Comparison of ENCODE assay signal across 21 mouse cellular contexts in the genomic region with DNA sequence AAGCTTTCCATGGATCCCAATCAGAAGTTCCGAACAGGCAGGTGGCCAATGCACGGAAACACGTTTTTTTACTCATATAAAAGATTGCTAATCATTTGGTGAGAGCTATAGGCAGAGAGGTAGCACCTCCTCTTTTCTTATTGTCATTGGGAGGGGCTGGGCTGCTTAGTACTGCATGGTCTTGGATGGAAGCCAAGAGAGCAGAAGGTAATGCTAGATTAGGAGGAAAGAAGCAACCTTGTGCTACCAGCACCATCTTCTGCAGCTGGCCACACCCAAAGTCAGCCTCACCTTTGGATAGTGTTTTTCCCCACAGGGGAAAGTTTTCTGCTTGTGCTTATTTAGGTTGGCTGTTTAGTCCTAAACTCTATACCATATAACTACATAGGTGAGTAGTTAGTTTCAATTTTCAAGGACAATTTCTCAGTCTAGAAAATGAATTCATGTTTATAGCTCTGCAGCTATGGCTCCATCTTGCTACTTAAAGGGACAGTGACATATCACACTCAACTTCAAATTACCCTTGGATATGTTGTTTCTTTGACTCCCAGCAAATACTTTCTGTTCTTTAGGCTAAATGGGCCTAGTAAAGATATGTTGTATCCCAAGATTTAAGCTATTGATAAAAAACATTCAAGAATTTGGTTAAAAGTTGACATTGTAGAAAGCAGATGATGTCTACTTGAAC.
DNase-seq lines count a peak whose midpoint lies in the region; ATAC-seq lines count a peak whose summit lies in the region.
"Had no signal": no experiment of that assay in that cellular context is flagged by ENCODE, and none has a peak within 500 bp of the region (broad histone marks: within the 10 kb centered on the region; RNA-seq: fewer than 3 reads in every experiment).

No protein-coding gene starts in this region.

- H3K27me3 ChIP-seq in intestine, embryonic 16.5 days (replicated peaks; ENCODE audit: control insufficient read depth, insufficient read depth, low read length), result no peaks in the 10 kb centered on the region
- no peaks in the 10 kb centered on the region for H3K27me3 ChIP-seq in splenic B cell, adult 2 months (ENCODE audit: control insufficient read depth, insufficient read depth, low read length, poor library complexity, severe bottlenecking)
- H3K27me3 ChIP-seq: embryonic facial prominence, embryonic 13.5 days; kidney, embryonic 15.5 days; limb, embryonic 12.5 days had no signal

- DNase-seq in CD4-positive helper T cell, adult 2 months (ENCODE audit: low read depth, low spot score), result peak; percentile 3
- peak; percentile 32 for DNase-seq in MEL-GATA-1-ER (ENCODE audit: extremely low read depth, low read depth)
- peak; percentile 12 for DNase-seq in splenic B cell, adult 2 months (ENCODE audit: low read depth, low spot score)
- DNase-seq in gastrocnemius, postnatal 10 days, result no peak
- DNase-seq in left cerebral cortex, adult 18-20 months (ENCODE audit: low spot score in 2 of 2), result no peak
- DNase-seq in lung, postnatal 10 days, result no peak
- DNase-seq: adrenal gland, postnatal 36 days; cerebellum, adult 9-11 months; kidney, postnatal 4 days; lung, embryonic 14.5 days; lung, postnatal 4 days; retina, postnatal 1 day; right cerebral cortex, postnatal 4 days; thymus, postnatal 14 days had no signal

- H3K36me3 ChIP-seq in intestine, embryonic 16.5 days (ENCODE audit: control insufficient read depth, insufficient read depth, low read length), result no peaks in the 10 kb centered on the region
- H3K36me3 ChIP-seq in splenic B cell, adult 2 months (ENCODE audit: control insufficient read depth, insufficient read depth, low read length, poor library complexity, severe bottlenecking), result no peaks in the 10 kb centered on the region
- H3K36me3 ChIP-seq: embryonic facial prominence, embryonic 13.5 days; heart, embryonic 10.5 days; kidney, embryonic 15.5 days; limb, embryonic 12.5 days had no signal

- no peak overlapping the region for H3K4me2 ChIP-seq in intestine, embryonic 16.5 days (ENCODE audit: low read depth, low read length)
- H3K4me2 ChIP-seq: embryonic facial prominence, embryonic 13.5 days; kidney, embryonic 15.5 days; limb, embryonic 12.5 days; lung, embryonic 14.5 days; midbrain, embryonic 11.5 days had no signal

- no peak overlapping the region for H3K4me3 ChIP-seq in intestine, embryonic 16.5 days (ENCODE audit: low read length)
- H3K4me3 ChIP-seq: embryonic facial prominence, embryonic 13.5 days; heart, embryonic 10.5 days; kidney, embryonic 15.5 days; limb, embryonic 12.5 days had no signal

- ATAC-seq in intestine, embryonic 16.5 days, result peak; percentile 78
- ATAC-seq: CD4-positive, CD25-positive, alpha-beta regulatory T cell, adult 4 months had no signal

- H3K9me3 ChIP-seq in intestine, embryonic 16.5 days (ENCODE audit: control insufficient read depth, low read length), result no peaks in the 10 kb centered on the region
- H3K9me3 ChIP-seq: embryonic facial prominence, embryonic 13.5 days; heart, embryonic 10.5 days; kidney, embryonic 15.5 days; limb, embryonic 12.5 days had no signal

- WGBS in intestine, embryonic 16.5 days, result 63% methylated on average over 3 of the region's 3 CpGs

- no peak overlapping the region for H3K9ac ChIP-seq in intestine, embryonic 16.5 days (ENCODE audit: low read depth, low read length)
- H3K9ac ChIP-seq: embryonic facial prominence, embryonic 13.5 days; kidney, embryonic 15.5 days; limb, embryonic 12.5 days; lung, embryonic 14.5 days had no signal

- H3K27ac ChIP-seq in intestine, embryonic 16.5 days (ENCODE audit: low read length), result no peak overlapping the region
- H3K27ac ChIP-seq: embryonic facial prominence, embryonic 13.5 days; heart, embryonic 10.5 days; kidney, embryonic 15.5 days; limb, embryonic 12.5 days had no signal

- H3K4me1 ChIP-seq in intestine, embryonic 16.5 days (ENCODE audit: control insufficient read depth, insufficient read depth, low read length), result no peaks in the 10 kb centered on the region
- H3K4me1 ChIP-seq: embryonic facial prominence, embryonic 13.5 days; heart, embryonic 10.5 days; limb, embryonic 12.5 days had no signal

Comparison
In these comparisons a context has a peak if more than half of its experiments do, and no peak if none do; other contexts are left out.
1. DNase-seq: peak in CD4-positive helper T cell, adult 2 months (single experiment), MEL-GATA-1-ER (single experiment) and splenic B cell, adult 2 months (single experiment); none in gastrocnemius, postnatal 10 days (single experiment), left cerebral cortex, adult 18-20 months (0 of 2) and lung, postnatal 10 days (single experiment).